Mouse (Mus musculus) lung, adult 2 months (tissue): Measurements from ENCODE around the gene Cyren. TPM values are rescaled to one million over a fixed set of nuclear protein-coding genes. Genes with fewer than 3 reads are reported as not detected.

ENCODE experiments used
- DNase-seq: peaks from one replicate; pipeline ENCODE4 v3.0.0; 2022
- H3K4me1 ChIP-seq: fragments of 200-500 bp; 2 replicates; pipeline ENCODE4 v1.6.1; 2011; ENCODE audit warnings: low read length; ENCODE audit not compliant: control insufficient read depth, insufficient read depth
- H3K4me3 ChIP-seq: fragments of 200-500 bp; replicated peaks from 2 replicates; pipeline ENCODE3; 2011; ENCODE audit warnings: low read depth, mild to moderate bottlenecking, control low read depth, low read length; ENCODE audit errors: extremely low read depth
- CTCF ChIP-seq: fragments of 200-500 bp; IDR thresholded peaks from 2 replicates; pipeline ENCODE4 v1.5.1; 2011; ENCODE audit warnings: mild to moderate bottlenecking, low read length, control low read depth; ENCODE audit not compliant: insufficient read depth
- POLR2A ChIP-seq: fragments of 200-500 bp; IDR thresholded peaks from 2 replicates; pipeline ENCODE4 v1.6.1; 2011; ENCODE audit warnings: low read depth, mild to moderate bottlenecking, control low read depth, low read length, borderline replicate concordance; ENCODE audit errors: extremely low read depth
- WGBS: fragments of 180-500 bp; shearing (Covaris S2); methylation state at CpG from one replicate; pipeline ENCODE4 v1.1.7; 2018; 5-methylcytosine and 5-hydroxymethylcytosine counted together
- polyA plus RNA-seq: library from polyadenylated mRNA; depleted of rRNA; stranded (reverse); fragments of >200 nt; gene quantifications from 2 replicates; pipeline ENCODE4 v1.2.3, GENCODE M21; 2012; rRNA removed

Cyren gene
- polyA plus RNA-seq, 1 experiment, result 8.5 TPM

DNA sequence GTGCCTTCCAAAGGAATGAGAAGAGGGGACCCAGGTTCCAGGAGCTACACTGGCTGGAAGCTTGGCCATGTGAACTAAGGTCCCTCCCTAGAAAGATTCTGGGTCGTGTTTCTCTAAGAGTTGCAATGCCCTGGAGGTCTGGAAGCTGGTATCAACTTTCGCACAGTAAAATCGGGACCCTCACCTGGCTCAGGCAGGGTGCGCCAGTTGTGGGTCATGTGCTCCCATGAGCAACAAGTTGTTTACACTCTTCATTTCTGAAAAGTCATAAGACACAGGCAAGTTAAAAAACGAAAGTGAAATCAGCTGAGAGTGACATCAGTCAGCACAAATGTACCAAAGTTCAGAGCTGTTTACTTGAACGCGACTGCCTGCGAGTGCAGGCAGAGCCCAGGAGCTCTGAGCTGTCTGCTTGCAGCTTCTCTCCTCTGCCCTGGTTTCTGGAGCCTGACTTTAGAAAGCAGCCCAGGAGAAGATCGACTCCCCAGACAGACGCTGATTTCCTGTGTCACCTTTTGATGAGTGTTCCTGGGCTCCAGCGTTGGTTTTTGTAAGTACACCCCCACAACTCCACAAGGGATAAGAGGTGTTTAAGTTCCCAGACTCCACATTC lies 15.0 kb downstream of the Cyren start, which contains the start of gene Tmem140:
Tmem140 (plus strand) TSS at position 356 of the 613 bp plus-strand sequence.
- peak; percentile 67 for DNase-seq
- WGBS, result 4% methylated on average over 11 of the region's 11 CpGs
- TF ChIP-seq CTCF (no peak), POLR2A (peak; percentile 96)
- H3K4me3 ChIP-seq, result peak within 1 kb of the TSS; percentile 99
- peaks cover 34% of the 10 kb centered on the region for H3K4me1 ChIP-seq

GRCm38 (mm10) chr6:34862381-34862780 lies 15.5 kb downstream of the Cyren start:
- no peak for DNase-seq
- Histone ChIP-seq H3K4me3 (peak overlapping the region; percentile 99), H3K4me1 (peaks cover 30% of the 10 kb centered on the region)
- WGBS, result 29% methylated on average over 6 of the region's 6 CpGs
- no peak for TF ChIP-seq POLR2A
- no peak for TF ChIP-seq CTCF

- no peak for DNase-seq
- no peak overlapping the region for H3K4me3 ChIP-seq
- 89% methylated on average over 11 of the region's 11 CpGs for WGBS
- TF ChIP-seq CTCF (no peak), POLR2A (no peak)
- peaks cover 22% of the 10 kb centered on the region for H3K4me1 ChIP-seq
These were observed 16.3 kb downstream of the Cyren start for GRCm38 (mm10) chr6:34861546-34862053.

DNA sequence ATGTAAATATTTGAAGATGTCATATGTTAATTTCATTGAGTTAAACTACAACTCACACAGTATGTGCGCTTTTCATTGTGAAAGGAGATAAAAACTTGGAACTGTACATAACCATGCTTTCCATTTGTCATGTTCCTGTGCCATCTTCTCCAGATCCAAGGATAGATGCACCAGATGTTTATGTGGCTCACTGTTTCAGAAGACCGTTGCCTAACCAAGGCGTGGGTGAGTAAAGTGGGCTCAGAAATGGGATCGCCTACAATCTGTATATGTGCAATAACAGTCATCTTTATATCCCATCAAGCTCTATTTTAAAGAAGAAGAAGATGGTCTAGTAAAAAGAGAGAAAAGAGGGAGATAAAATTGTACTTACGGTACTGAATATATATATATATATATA lies 45.5 kb downstream of the Cyren start:
- Histone ChIP-seq H3K4me1 (no peaks in the 10 kb centered on the region; the same call in 1 of the 2 replicates), H3K4me3 (no peak overlapping the region)
- no peak for TF ChIP-seq CTCF
- TF ChIP-seq POLR2A, result no peak
- DNase-seq, result no peak
- WGBS, result 96% methylated on average over 5 of the region's 5 CpGs

DNA sequence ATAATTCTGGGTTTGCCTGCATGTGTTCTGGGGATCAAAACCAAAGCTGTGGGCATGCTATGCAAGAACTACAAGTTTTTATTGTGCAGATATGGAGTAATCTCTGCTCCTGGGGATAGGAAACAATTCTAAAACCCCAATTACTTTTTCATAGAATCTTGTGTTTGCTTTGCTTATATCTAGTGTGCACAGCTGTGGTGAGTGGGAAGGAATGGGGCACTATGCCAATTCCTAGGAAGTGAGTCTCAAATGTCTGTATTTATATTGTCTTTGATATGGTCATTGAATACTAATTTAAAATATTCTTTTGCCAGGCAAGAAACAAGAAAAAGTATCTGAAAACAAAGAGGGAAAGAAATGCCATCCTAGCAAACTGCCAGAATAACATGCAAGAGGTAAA lies 53.5 kb downstream of the Cyren start:
- DNase-seq, result no peak
- no peak for TF ChIP-seq CTCF
- no peak for TF ChIP-seq POLR2A
- Histone ChIP-seq H3K4me1 (no peaks in the 10 kb centered on the region), H3K4me3 (no peak overlapping the region)

Other genes with a start within 250 kb of the Cyren start
- gene Agbl3, start 97.6 kb downstream of the Cyren start, polyA plus RNA-seq, result 3.8 and 5.1 TPM in 2 replicates
- gene Tmem140, start 14.9 kb downstream of the Cyren start, polyA plus RNA-seq, result 71.8 and 74.8 TPM in 2 replicates
- 25.4 and 30.4 TPM in 2 replicates for gene Wdr91, start 32.8 kb upstream of the Cyren start, polyA plus RNA-seq
- not detected in 2 replicates for gene Stra8, start 42.1 kb upstream of the Cyren start, polyA plus RNA-seq
- gene Slc23a4, start 110.3 kb upstream of the Cyren start, polyA plus RNA-seq, result 1.2 and 1.4 TPM in 2 replicates